Mouse (Mus musculus) MEL (cell line): Measurements from ENCODE around the gene Phkg1. TPM values are rescaled to one million over a fixed set of nuclear protein-coding genes. Genes with fewer than 3 reads are reported as not detected.
"Not testable (repeated sequence)": the region's sequence is repeated elsewhere in the genome, so short reads cannot be mapped to it uniquely, and the experiment has no call there.

Experiments
- DNase-seq: peaks from one replicate; pipeline ENCODE4 v3.0.0; 2011; ENCODE audit warnings: low read depth, low spot score
- H3K27ac ChIP-seq: 2 replicates; pipeline ENCODE4 v1.5.1; 2012; ENCODE audit warnings: low read depth, mild to moderate bottlenecking, control low read depth, low read length, moderate library complexity; ENCODE audit not compliant: control insufficient read depth
- H3K27me3 ChIP-seq, 2 experiments: fragments of 150-350 bp in 1 of 2; sonication (generic) in 1 of 2; 2 replicates each; pipeline ENCODE4 v1.6.1; 2012; ENCODE audit warnings: low read length in 2 of 2, mild to moderate bottlenecking in 2 of 2, improper control_type of control experiment in 1 of 2, moderate library complexity in 1 of 2; ENCODE audit not compliant: insufficient read depth in 2 of 2, control insufficient read depth in 1 of 2
- H3K36me3 ChIP-seq, 2 experiments: 2 replicates each; pipeline ENCODE4 v1.6.1; 2012 to 2014; ENCODE audit warnings: low read length in 2 of 2, improper control_type of control experiment in 1 of 2, inconsistent platforms in 1 of 2, mild to moderate bottlenecking in 1 of 2; ENCODE audit not compliant: insufficient read depth in 2 of 2, control insufficient read depth in 1 of 2
- H3K4me1 ChIP-seq, 2 experiments: fragments of 150-350 bp in 1 of 2; sonication (generic) in 1 of 2; 2 replicates each; pipeline ENCODE4 v1.6.1; 2012; ENCODE audit warnings: low read length in 2 of 2, improper control_type of control experiment in 1 of 2, mild to moderate bottlenecking in 1 of 2; ENCODE audit not compliant: insufficient read depth in 2 of 2, control insufficient read depth in 1 of 2
- H3K4me3 ChIP-seq, 2 experiments: fragments of 150-350 bp in 1 of 2; sonication (generic) in 1 of 2; 2 replicates each; pipeline ENCODE4 v1.5.1; 2012; ENCODE audit warnings: low read depth in 2 of 2, low read length in 2 of 2, mild to moderate bottlenecking in 2 of 2, moderate library complexity in 2 of 2, control low read depth in 1 of 2, improper control_type of control experiment in 1 of 2; ENCODE audit not compliant: control insufficient read depth in 1 of 2, insufficient read depth in 1 of 2
- H3K79me2 ChIP-seq: 2 replicates; pipeline ENCODE4 v1.6.1; 2012; ENCODE audit warnings: mild to moderate bottlenecking, low read length, moderate library complexity; ENCODE audit not compliant: control insufficient read depth, poor library complexity, insufficient read depth
- H3K9ac ChIP-seq: 2 replicates; pipeline ENCODE4 v1.6.1; 2012; ENCODE audit warnings: low read depth, mild to moderate bottlenecking, control low read depth, low read length, moderate library complexity; ENCODE audit not compliant: control insufficient read depth, poor library complexity, severe bottlenecking
- H3K9me3 ChIP-seq: fragments of 150-350 bp; sonication (generic); replicated peaks from 2 replicates; pipeline ENCODE4 v1.6.1; 2012; ENCODE audit warnings: mild to moderate bottlenecking, low read length, improper control_type of control experiment, moderate library complexity; ENCODE audit not compliant: insufficient read depth
- CTCF ChIP-seq, 3 experiments: IDR thresholded peaks in 2 of 3; conservative IDR thresholded peaks in 1 of 3; 2 replicates each; pipeline ENCODE4 v1.5.1; 2011 to 2012; ENCODE audit warnings: low read length in 3 of 3, low read depth in 2 of 3, mild to moderate bottlenecking in 2 of 3, improper control_type of control experiment in 1 of 3, inconsistent platforms in 1 of 3, mixed read lengths in 1 of 3, moderate library complexity in 1 of 3; ENCODE audit not compliant: control insufficient read depth in 1 of 3, insufficient read depth in 1 of 3, poor library complexity in 1 of 3, severe bottlenecking in 1 of 3
- ELF1 ChIP-seq: IDR thresholded peaks from 2 replicates; pipeline ENCODE4 v1.6.1; 2014; ENCODE audit warnings: low read depth, mild to moderate bottlenecking, inconsistent platforms, low read length, improper control_type of control experiment, moderate library complexity
- EP300 ChIP-seq, 2 experiments: IDR thresholded peaks; 2 replicates each; pipeline ENCODE4 v1.6.1; 2011; ENCODE audit warnings: improper control_type of control experiment in 2 of 2, low read length in 2 of 2, low read depth in 1 of 2, mild to moderate bottlenecking in 1 of 2
- ETS1 ChIP-seq: IDR thresholded peaks from 2 replicates; pipeline ENCODE4 v1.6.1; 2012; ENCODE audit warnings: low read depth, mild to moderate bottlenecking, inconsistent platforms, low read length, improper control_type of control experiment, moderate library complexity
- GABPA ChIP-seq: IDR thresholded peaks from 2 replicates; pipeline ENCODE4 v1.6.1; 2012; ENCODE audit warnings: low read depth, mild to moderate bottlenecking, inconsistent platforms, low read length, improper control_type of control experiment, moderate library complexity
- MAX ChIP-seq: IDR thresholded peaks from 2 replicates; pipeline ENCODE4 v1.6.1; 2011; ENCODE audit warnings: low read length, improper control_type of control experiment
- NRF1 ChIP-seq: IDR thresholded peaks from 2 replicates; pipeline ENCODE4 v1.6.1; 2014; ENCODE audit warnings: low read depth, mild to moderate bottlenecking, inconsistent platforms, low read length, improper control_type of control experiment, moderate library complexity; ENCODE audit not compliant: poor library complexity, insufficient read depth, severe bottlenecking
- POLR2AphosphoS5 ChIP-seq: IDR thresholded peaks from 2 replicates; pipeline ENCODE4 v1.6.1; 2012; ENCODE audit warnings: low read depth, borderline replicate concordance, mild to moderate bottlenecking, inconsistent platforms, low read length, moderate library complexity, mixed read lengths
- SIN3A ChIP-seq: IDR thresholded peaks from 2 replicates; pipeline ENCODE4 v1.6.1; 2012; ENCODE audit warnings: low read length, improper control_type of control experiment, inconsistent platforms
- TBP ChIP-seq: IDR thresholded peaks from 2 replicates; pipeline ENCODE4 v1.8.0; 2011; ENCODE audit warnings: low read depth, low read length, improper control_type of control experiment
- USF1 ChIP-seq: IDR thresholded peaks from 2 replicates; pipeline ENCODE4 v1.6.1; 2014; ENCODE audit warnings: low read depth, mild to moderate bottlenecking, inconsistent platforms, low read length, improper control_type of control experiment, moderate library complexity
- ZKSCAN1 ChIP-seq: IDR thresholded peaks from 2 replicates; pipeline ENCODE4 v1.6.1; 2012; ENCODE audit warnings: low read depth, mild to moderate bottlenecking, inconsistent platforms, low read length, improper control_type of control experiment, moderate library complexity
- ZNF384 ChIP-seq: IDR thresholded peaks from 2 replicates; pipeline ENCODE4 v1.6.1; 2012; ENCODE audit warnings: low read depth, mild to moderate bottlenecking, inconsistent platforms, low read length, improper control_type of control experiment
- polyA plus RNA-seq, 2 experiments: library from polyadenylated mRNA; stranded (reverse) in 1 of 2; unstranded in 1 of 2; fragments of >175 nt in 1 of 2; fragments of >200 nt in 1 of 2; gene quantifications; 2 replicates each; pipeline versions ENCODE4 v1.2.1 to v1.2.4; 2012; ENCODE audit warnings: low replicate concordance in 2 of 2, low read depth in 1 of 2; ENCODE audit not compliant: insufficient read length in 2 of 2, insufficient read depth in 1 of 2, missing spikeins in 1 of 2
- total RNA-seq: library from RNA; depleted of rRNA; stranded (reverse); fragments of 300-350 nt; gene quantifications from 2 replicates; pipeline ENCODE4 v1.2.3, GENCODE M21; 2012

Phkg1 gene
- total and polyA plus RNA-seq, 3 experiments, result 0.62 to 0.72 TPM; not detected in 1

- Histone ChIP-seq H3K9me3 (no peaks in the 10 kb centered on the region), H3K27ac (no peak overlapping the region), H3K9ac (0 out of 2 replicates have a peak overlapping the region, but pooled peaks have one; percentile 2), H3K4me3 (no peak overlapping the region), H3K4me1 (peaks cover 0 to 6% of the 10 kb centered on the region in 2 experiments; a peak in 1 of 4 replicates), H3K79me2 (no peaks in the 10 kb centered on the region), H3K27me3 (no peaks in the 10 kb centered on the region), H3K36me3 (peaks cover 0 to 8% of the 10 kb centered on the region in 2 experiments; a peak in 2 of 4 replicates)
- TF ChIP-seq ZKSCAN1, result no peak
- 0 out of 6 replicates have a peak, but pooled peaks of 1 of the 3 experiments have one; percentile 2 for TF ChIP-seq CTCF (IDR thresholded peaks at IDR 0.05 in 2 of 3, conservative IDR thresholded peaks at IDR 0.05 in 1 of 3; ENCODE audit: control insufficient read depth in 1 of 3, insufficient read depth in 1 of 3, low read depth in 2 of 3, low read length in 3 of 3, poor library complexity in 1 of 3, severe bottlenecking in 1 of 3)
- no peak for DNase-seq
Measured at GRCm38 (mm10) chr5:129918752-129919151, 20.4 kb upstream of the Phkg1 start.

GRCm38 (mm10) chr5:129918065-129918651 lies 19.8 kb upstream of the Phkg1 start:
- Histone ChIP-seq H3K79me2 (no peaks in the 10 kb centered on the region), H3K4me1 (peaks cover 0 to 6% of the 10 kb centered on the region in 2 experiments; a peak in 1 of 4 replicates), H3K4me3 (no peak overlapping the region), H3K27ac (no peak overlapping the region), H3K27me3 (no peaks in the 10 kb centered on the region), H3K36me3 (peaks cover 0 to 8% of the 10 kb centered on the region in 2 experiments; a peak in 2 of 4 replicates), H3K9me3 (no peaks in the 10 kb centered on the region), H3K9ac (0 out of 2 replicates have a peak overlapping the region, but pooled peaks have one; percentile 2)
- TF ChIP-seq NRF1 (no peak), TBP (no peak), USF1 (no peak), GABPA (no peak), ZKSCAN1 (no peak), SIN3A (no peak), EP300 (IDR thresholded peaks at IDR 0.05; ENCODE audit: low read depth in 1 of 2, low read length in 2 of 2) (no peak), POLR2AphosphoS5 (no peak), MAX (no peak), ZNF384 (no peak), ETS1 (no peak), ELF1 (no peak)
- peak; percentile 44 for DNase-seq

DNA sequence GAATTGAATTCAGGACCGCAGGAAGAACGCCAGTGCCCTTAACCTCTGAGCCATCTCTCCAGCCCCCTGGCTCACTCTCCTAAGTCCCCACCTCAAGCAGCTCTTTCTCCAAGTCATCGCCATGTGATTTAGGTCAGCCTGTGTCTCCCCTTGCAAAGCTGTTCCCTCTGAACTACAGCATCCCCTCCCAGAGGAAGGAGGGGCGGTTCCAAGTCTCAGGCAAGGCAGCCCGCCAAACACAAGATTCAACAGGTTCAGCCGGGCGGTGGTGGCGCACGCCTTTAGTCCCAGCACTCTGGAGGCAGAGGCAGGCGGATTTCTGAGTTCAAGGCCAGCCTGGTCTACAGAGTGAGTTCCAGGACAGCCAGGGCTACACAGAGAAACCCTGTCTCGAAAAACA lies 17.1 kb upstream of the Phkg1 start:
- not testable (repeated sequence) for H3K27ac ChIP-seq, H3K27me3 ChIP-seq, H3K79me2 ChIP-seq, H3K4me1 ChIP-seq, H3K4me3 ChIP-seq, H3K36me3 ChIP-seq, DNase-seq, H3K9ac ChIP-seq, H3K9me3 ChIP-seq
